Mouse (Mus musculus) intestine, embryonic 15.5 days (tissue): ENCODE data around the gene Btg3. TPM values are rescaled to one million over a fixed set of nuclear protein-coding genes. Genes with fewer than 3 reads are reported as not detected.

Source experiments
- ATAC-seq: fragments of 200-750 bp; cut with Nextera tagmentation; 2 replicates; pipeline ENCODE4 v1.8.0; 2017; ENCODE audit warnings: moderate TSS enrichment, moderate library complexity
- H3K27ac ChIP-seq: fragments of 300-500 bp; sonication (generic); 2 replicates; pipeline ENCODE4 v1.5.1; 2015; ENCODE audit warnings: mild to moderate bottlenecking, inconsistent platforms
- H3K27me3 ChIP-seq: fragments of 300-500 bp; sonication (generic); replicated peaks from 2 replicates; pipeline ENCODE4 v1.6.1; 2015; ENCODE audit warnings: inconsistent platforms
- H3K36me3 ChIP-seq: fragments of 300-500 bp; sonication (generic); 2 replicates; pipeline ENCODE4 v1.6.1; 2015; ENCODE audit warnings: inconsistent platforms
- H3K4me1 ChIP-seq: fragments of 300-500 bp; sonication (generic); replicated peaks from 2 replicates; pipeline ENCODE4 v1.6.1; 2015; ENCODE audit warnings: inconsistent platforms
- H3K4me2 ChIP-seq: fragments of 300-500 bp; sonication (generic); replicated peaks from 2 replicates; pipeline ENCODE4 v1.6.1; 2015; ENCODE audit warnings: mild to moderate bottlenecking, inconsistent platforms
- H3K4me3 ChIP-seq: fragments of 300-500 bp; sonication (generic); replicated peaks from 2 replicates; pipeline ENCODE4 v1.5.1; 2015; ENCODE audit warnings: inconsistent platforms
- H3K9ac ChIP-seq: fragments of 300-500 bp; sonication (generic); 2 replicates; pipeline ENCODE4 v1.6.1; 2015; ENCODE audit warnings: inconsistent platforms
- H3K9me3 ChIP-seq: fragments of 300-500 bp; sonication (generic); 2 replicates; pipeline ENCODE4 v1.6.1; 2016; ENCODE audit warnings: inconsistent platforms
- WGBS: fragments of 180-500 bp; shearing (Covaris S2); methylation state at CpG from one replicate; pipeline ENCODE4 v1.1.7; 2015; 5-methylcytosine and 5-hydroxymethylcytosine counted together
- polyA plus RNA-seq: library from polyadenylated mRNA; unstranded; fragments of >200 nt; fragmentation: Nextera tagmentation; extraction: Ambion mirVana; gene quantifications from 2 replicates; pipeline ENCODE4 v1.2.1, GENCODE M21; 2015

Gene Btg3
- polyA plus RNA-seq, 1 experiment from 2014 or later = 42.0 TPM

DNA sequence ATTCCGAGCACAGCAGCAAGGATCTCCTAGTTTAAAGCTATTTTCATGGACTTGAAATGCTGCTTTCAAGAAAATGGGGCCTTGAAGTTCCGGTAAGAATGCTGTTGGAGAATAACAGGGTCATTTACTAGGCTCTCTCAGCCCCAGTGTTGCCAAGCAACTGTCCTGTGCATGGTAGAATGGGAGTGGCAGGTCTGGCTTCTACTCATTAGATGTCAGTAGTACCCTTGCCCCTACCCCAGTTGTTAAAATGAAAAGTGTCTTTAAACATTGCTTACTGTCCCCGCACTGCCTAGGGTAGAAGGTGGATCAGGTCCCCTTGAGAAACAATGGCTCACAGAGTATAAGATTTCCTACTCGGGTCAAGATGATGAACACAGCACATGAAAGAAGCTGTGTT lies 35.6 kb downstream of the Btg3 start:
- H3K4me2 ChIP-seq = no peak overlapping the region
- no peak overlapping the region for H3K4me3 ChIP-seq
- H3K27ac ChIP-seq = no peak overlapping the region
- 0 out of 2 replicates have a peak, but pooled peaks cover 2% of the 10 kb centered on the region for H3K4me1 ChIP-seq
- no peaks in the 10 kb centered on the region for H3K9me3 ChIP-seq
- 82% methylated on average over 4 of the region's 4 CpGs for WGBS
- H3K36me3 ChIP-seq = no peaks in the 10 kb centered on the region
- no peaks in the 10 kb centered on the region for H3K27me3 ChIP-seq
- ATAC-seq = no peak
- H3K9ac ChIP-seq = no peak overlapping the region

GRCm38 (mm10) chr16:78337226-78337625 lies 39.8 kb downstream of the Btg3 start:
- no peak overlapping the region for H3K4me2 ChIP-seq
- H3K9ac ChIP-seq = no peak overlapping the region
- ATAC-seq = no peak
- H3K36me3 ChIP-seq = 0 out of 2 replicates have a peak, but pooled peaks cover 12% of the 10 kb centered on the region
- 0 out of 2 replicates have a peak, but pooled peaks cover 2% of the 10 kb centered on the region for H3K4me1 ChIP-seq
- 35% methylated on average over 8 of the region's 8 CpGs for WGBS
- H3K4me3 ChIP-seq = no peak overlapping the region
- no peak overlapping the region for H3K27ac ChIP-seq
- no peaks in the 10 kb centered on the region for H3K27me3 ChIP-seq
- H3K9me3 ChIP-seq = no peaks in the 10 kb centered on the region

- Histone ChIP-seq H3K9me3 (no peaks in the 10 kb centered on the region), H3K4me3 (no peak overlapping the region), H3K9ac (no peak overlapping the region), H3K4me2 (no peak overlapping the region), H3K4me1 (no peaks in the 10 kb centered on the region), H3K27ac (no peak overlapping the region), H3K27me3 (no peaks in the 10 kb centered on the region), H3K36me3 (0 out of 2 replicates have a peak, but pooled peaks cover 5% of the 10 kb centered on the region)
- WGBS = 75% methylated on average over 12 of the region's 12 CpGs
- ATAC-seq = peak; percentile 37
Observed at GRCm38 (mm10) chr16:78327999-78328398, 49.0 kb downstream of the Btg3 start.

GRCm38 (mm10) chr16:78327562-78327961 lies 49.4 kb downstream of the Btg3 start:
- ATAC-seq = peak; percentile 79
- H3K9me3 ChIP-seq = no peaks in the 10 kb centered on the region
- no peak overlapping the region for H3K4me2 ChIP-seq
- H3K36me3 ChIP-seq = 0 out of 2 replicates have a peak, but pooled peaks cover 5% of the 10 kb centered on the region
- H3K4me1 ChIP-seq = no peaks in the 10 kb centered on the region
- H3K27me3 ChIP-seq = no peaks in the 10 kb centered on the region
- no peak overlapping the region for H3K4me3 ChIP-seq
- WGBS = 73% methylated on average over 7 of the region's 7 CpGs
- no peak overlapping the region for H3K9ac ChIP-seq
- no peak overlapping the region for H3K27ac ChIP-seq

DNA sequence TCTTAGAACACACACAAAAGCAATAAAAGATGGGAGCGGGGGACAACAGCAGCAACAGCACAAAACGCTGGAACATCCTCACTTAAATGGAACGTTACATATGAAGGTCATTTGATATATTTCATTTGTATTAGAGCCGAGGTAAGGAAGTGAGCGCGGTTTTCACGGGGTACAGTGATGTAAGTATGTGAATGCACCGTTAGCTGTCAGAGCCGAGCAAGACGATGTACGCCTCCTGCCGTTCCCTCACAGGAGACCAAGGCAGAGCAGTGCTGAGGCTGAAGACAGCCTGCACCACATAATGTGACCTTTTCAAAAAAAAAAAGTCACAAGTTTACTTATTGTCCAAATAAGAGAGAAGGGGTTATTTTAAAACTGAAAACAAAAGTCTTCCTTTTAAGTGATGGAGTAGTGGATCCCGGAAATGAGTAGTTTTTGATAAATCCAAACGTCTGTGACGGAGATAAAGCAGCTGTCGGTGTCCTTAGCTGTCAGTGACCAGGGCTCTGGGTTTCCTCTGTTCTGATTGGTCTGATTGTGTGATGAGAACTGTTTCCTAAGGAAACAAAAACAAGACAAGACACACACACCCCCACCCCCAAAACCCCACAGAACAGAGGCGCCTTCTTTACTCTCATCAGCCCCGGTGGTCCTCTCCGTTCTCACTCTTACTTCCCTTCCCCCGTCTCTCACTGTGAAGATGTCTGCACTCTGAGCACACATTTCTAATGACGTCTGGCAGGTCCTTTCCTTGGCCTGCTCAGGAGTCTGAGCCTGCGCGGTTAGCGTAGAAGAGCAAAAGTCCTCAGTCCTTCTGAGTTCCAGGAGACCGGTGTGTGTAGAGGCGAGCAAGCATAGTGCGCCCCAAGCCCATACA lies 50.8 kb downstream of the Btg3 start:
- Histone ChIP-seq H3K9ac (no peak overlapping the region), H3K4me3 (no peak overlapping the region)

GRCm38 (mm10) chr16:78322140-78322539 lies 54.9 kb downstream of the Btg3 start:
- Histone ChIP-seq H3K9ac (no peak overlapping the region), H3K4me3 (no peak overlapping the region), H3K36me3 (no peaks in the 10 kb centered on the region), H3K4me2 (no peak overlapping the region), H3K4me1 (0 out of 2 replicates have a peak, but pooled peaks cover 2% of the 10 kb centered on the region), H3K27ac (no peak overlapping the region), H3K9me3 (no peaks in the 10 kb centered on the region), H3K27me3 (no peaks in the 10 kb centered on the region)
- WGBS = 32% methylated on average over 7 of the region's 7 CpGs
- ATAC-seq = no peak

More for the DNA sequence above, 50.8 kb downstream of the Btg3 start:
- 59% methylated on average over 27 of the region's 27 CpGs for WGBS
- ATAC-seq = 0 out of 2 replicates have a peak, but pooled peaks have one; percentile 21
- Histone ChIP-seq H3K27ac (no peak overlapping the region), H3K4me2 (peak overlapping the region; percentile 17; the same call in 1 of the 2 replicates), H3K9me3 (no peaks in the 10 kb centered on the region), H3K4me1 (no peaks in the 10 kb centered on the region), H3K27me3 (no peaks in the 10 kb centered on the region), H3K36me3 (0 out of 2 replicates have a peak, but pooled peaks cover 5% of the 10 kb centered on the region)

DNA sequence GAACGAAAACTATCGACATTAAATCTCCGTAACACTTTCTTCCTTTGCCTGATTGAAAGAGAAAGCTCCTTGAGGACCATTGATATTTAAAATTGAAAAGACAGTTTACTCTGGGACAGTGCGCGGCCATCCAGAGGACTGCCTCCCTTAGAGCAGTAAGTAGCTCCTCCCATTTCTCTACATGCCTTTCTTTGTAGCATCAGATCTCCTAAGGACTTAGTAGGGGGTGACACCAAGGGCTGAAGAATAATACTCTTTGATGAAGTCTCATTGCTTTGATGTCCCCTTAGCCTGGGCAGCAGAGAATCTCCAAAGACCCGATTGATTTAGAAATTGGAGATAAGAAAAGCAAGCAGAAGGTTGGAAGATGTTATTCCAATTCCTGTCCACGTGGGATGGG lies 55.4 kb downstream of the Btg3 start:
- Histone ChIP-seq H3K9me3 (no peaks in the 10 kb centered on the region), H3K9ac (no peak overlapping the region), H3K27me3 (no peaks in the 10 kb centered on the region), H3K4me2 (no peak overlapping the region), H3K27ac (no peak overlapping the region), H3K4me3 (no peak overlapping the region), H3K4me1 (0 out of 2 replicates have a peak, but pooled peaks cover 2% of the 10 kb centered on the region), H3K36me3 (no peaks in the 10 kb centered on the region)
- 19% methylated on average over 7 of the region's 7 CpGs for WGBS
- ATAC-seq = no peak

DNA sequence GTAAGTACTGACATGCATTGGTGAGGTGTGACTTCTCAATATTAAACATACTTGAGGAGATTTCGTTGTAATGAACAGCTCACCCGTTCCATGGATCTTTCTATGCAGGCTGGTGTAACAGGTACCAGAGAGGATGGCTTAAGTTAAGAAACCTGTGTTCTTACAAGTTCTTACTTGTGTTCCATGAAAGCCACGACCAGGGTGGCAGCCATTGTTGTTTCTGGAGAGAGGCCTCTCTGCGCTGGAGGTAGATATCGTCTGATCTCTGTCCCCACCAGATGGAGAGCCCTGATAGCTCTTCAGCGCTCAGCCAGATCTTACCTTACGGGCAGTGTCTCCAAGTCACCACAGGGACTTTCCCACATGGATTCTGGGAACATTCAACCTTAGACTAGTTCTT lies 57.3 kb downstream of the Btg3 start:
- no peak for ATAC-seq
- H3K27ac ChIP-seq = no peak overlapping the region
- H3K9me3 ChIP-seq = no peaks in the 10 kb centered on the region
- H3K4me3 ChIP-seq = no peak overlapping the region
- H3K27me3 ChIP-seq = no peaks in the 10 kb centered on the region
- H3K4me1 ChIP-seq = 0 out of 2 replicates have a peak, but pooled peaks cover 2% of the 10 kb centered on the region
- H3K9ac ChIP-seq = no peak overlapping the region
- H3K36me3 ChIP-seq = no peaks in the 10 kb centered on the region
- 85% methylated on average over 7 of the region's 7 CpGs for WGBS
- no peak overlapping the region for H3K4me2 ChIP-seq

DNA sequence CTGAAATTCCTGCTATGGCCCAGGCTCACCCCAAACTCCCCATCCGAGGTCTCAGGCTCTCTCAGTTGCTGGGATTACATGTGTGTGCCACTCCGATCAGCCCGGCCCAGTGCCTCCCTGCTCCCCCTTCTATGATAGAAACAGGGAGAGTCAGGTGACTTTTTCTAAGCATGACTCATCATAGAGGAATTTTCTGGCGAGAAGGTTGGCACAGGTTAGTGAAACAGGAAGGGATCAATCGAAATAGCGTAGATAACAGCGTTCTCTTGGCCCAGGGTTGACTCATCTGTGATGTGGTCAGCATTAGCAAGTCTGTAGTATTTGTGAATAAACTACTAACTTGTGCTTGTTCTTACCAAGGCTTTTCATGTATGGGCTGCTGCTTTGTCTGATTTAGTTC lies 59.0 kb downstream of the Btg3 start:
- Histone ChIP-seq H3K27me3 (no peaks in the 10 kb centered on the region), H3K27ac (no peak overlapping the region), H3K4me1 (0 out of 2 replicates have a peak, but pooled peaks cover 6% of the 10 kb centered on the region), H3K9me3 (no peaks in the 10 kb centered on the region), H3K4me2 (no peak overlapping the region), H3K36me3 (no peaks in the 10 kb centered on the region), H3K4me3 (no peak overlapping the region), H3K9ac (no peak overlapping the region)
- WGBS = 42% methylated on average over 7 of the region's 7 CpGs
- ATAC-seq = peak; percentile 82

- H3K4me1 ChIP-seq = 0 out of 2 replicates have a peak, but pooled peaks cover 6% of the 10 kb centered on the region
- H3K9ac ChIP-seq = no peak overlapping the region
- H3K36me3 ChIP-seq = no peaks in the 10 kb centered on the region
- WGBS = 92% methylated on average over 9 of the region's 9 CpGs
- H3K27me3 ChIP-seq = no peaks in the 10 kb centered on the region
- H3K4me3 ChIP-seq = no peak overlapping the region
- no peak overlapping the region for H3K27ac ChIP-seq
- H3K4me2 ChIP-seq = no peak overlapping the region
- H3K9me3 ChIP-seq = no peaks in the 10 kb centered on the region
- ATAC-seq = peak; percentile 26; the same call in 1 of the 2 replicates
Observed at GRCm38 (mm10) chr16:78316849-78317248, 60.1 kb downstream of the Btg3 start.

DNA sequence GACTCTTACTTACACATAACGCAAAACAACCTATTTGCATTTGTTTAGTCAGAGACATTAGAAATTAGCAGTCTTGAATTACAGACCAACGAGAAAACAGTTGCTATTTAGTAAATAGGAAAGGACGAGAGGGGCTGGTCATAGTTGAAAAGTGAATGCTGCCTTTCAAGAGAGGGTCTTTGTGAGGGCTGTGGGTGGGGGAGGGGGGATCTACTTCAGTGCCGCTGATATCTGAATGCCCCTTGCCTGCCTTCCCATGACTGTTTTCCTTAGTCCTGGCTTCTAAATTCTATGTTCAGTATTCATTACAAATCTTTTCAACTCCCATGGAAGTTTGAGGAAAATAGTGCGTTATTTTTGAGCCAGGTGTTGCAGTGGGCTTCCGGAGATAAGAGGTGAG lies 63.0 kb downstream of the Btg3 start:
- Histone ChIP-seq H3K4me3 (no peak overlapping the region), H3K36me3 (no peaks in the 10 kb centered on the region), H3K4me2 (no peak overlapping the region), H3K9ac (no peak overlapping the region), H3K27ac (no peak overlapping the region), H3K27me3 (no peaks in the 10 kb centered on the region), H3K9me3 (no peaks in the 10 kb centered on the region), H3K4me1 (0 out of 2 replicates have a peak, but pooled peaks cover 8% of the 10 kb centered on the region)
- WGBS = 83% methylated on average over 6 of the region's 6 CpGs
- no peak for ATAC-seq

DNA sequence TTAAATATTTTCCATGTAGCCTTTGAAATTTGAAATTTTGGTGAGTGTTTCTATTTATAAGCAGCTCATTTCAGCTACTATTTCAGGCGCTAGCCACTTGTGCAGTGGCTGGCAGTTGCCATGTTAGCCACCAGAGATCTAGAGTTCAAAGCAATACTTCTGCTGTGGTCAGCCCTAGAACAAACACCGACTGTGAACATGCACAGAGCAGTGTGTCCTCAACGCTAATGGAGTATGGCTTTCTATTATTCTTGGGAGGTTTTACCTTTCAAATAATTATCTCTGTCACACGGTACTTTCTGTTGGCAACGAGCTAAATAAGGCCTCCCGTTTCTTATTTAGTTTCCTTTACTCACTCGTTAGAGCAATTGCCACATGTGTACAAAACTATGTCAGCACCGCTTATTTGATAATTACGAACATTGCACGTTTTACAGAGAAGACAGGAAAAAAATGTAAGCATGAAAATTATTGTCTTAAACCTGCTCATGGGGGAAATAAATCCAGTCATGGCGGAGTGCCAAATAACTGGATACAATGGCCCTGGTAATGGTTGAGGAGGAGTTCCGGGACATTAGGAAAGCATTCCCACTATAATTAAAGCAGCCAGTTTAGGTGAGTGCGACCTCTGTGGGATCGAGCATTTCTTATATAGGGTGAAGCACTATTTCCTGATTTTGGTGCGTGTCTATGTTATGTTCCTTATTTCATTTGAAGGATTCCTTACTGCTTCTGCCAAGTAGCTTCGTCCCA lies 63.7 kb downstream of the Btg3 start:
- no peaks in the 10 kb centered on the region for H3K27me3 ChIP-seq
- no peaks in the 10 kb centered on the region for H3K36me3 ChIP-seq
- H3K27ac ChIP-seq = no peak overlapping the region
- ATAC-seq = no peak
- no peak overlapping the region for H3K9ac ChIP-seq
- no peak overlapping the region for H3K4me3 ChIP-seq
- H3K4me1 ChIP-seq = 0 out of 2 replicates have a peak, but pooled peaks cover 11% of the 10 kb centered on the region
- 68% methylated on average over 16 of the region's 16 CpGs for WGBS
- H3K9me3 ChIP-seq = no peaks in the 10 kb centered on the region
- H3K4me2 ChIP-seq = no peak overlapping the region
